Mouse (Mus musculus): Measurements from ENCODE around the gene Ppp1r13b.
A peak's percentile ranks its signal among the peaks of the same experiment; 100 is the strongest.

Gene Ppp1r13b

GRCm38 (mm10) chr12:111920046-111920445 is 12.1 kb upstream of the Ppp1r13b start:
- no peak for DNase-seq (ENCODE audit: extremely low spot score, low spot score)

GRCm38 (mm10) chr12:111916514-111917217 is 8.8 kb upstream of the Ppp1r13b start:
- DNase-seq (ENCODE audit: extremely low spot score, low spot score), result no peak

- no peak for DNase-seq (ENCODE audit: extremely low spot score, low spot score)
Observed at GRCm38 (mm10) chr12:111915781-111916180, 7.9 kb upstream of the Ppp1r13b start.

- no peak for DNase-seq (ENCODE audit: extremely low spot score, low spot score)
Observed at GRCm38 (mm10) chr12:111914031-111914430, 6.1 kb upstream of the Ppp1r13b start.

GRCm38 (mm10) chr12:111912802-111913201 is 4.9 kb upstream of the Ppp1r13b start:
- DNase-seq (ENCODE audit: extremely low spot score, low spot score), result no peak

GRCm38 (mm10) chr12:111911796-111912195 is 3.9 kb upstream of the Ppp1r13b start:
- DNase-seq (ENCODE audit: extremely low spot score, low spot score), result no peak

- no peak for DNase-seq (ENCODE audit: extremely low spot score, low spot score)
Observed at GRCm38 (mm10) chr12:111911171-111911760, 3.4 kb upstream of the Ppp1r13b start.

- no peak for DNase-seq (ENCODE audit: extremely low spot score, low spot score)
Observed at GRCm38 (mm10) chr12:111908997-111909550, 1.2 kb upstream of the Ppp1r13b start.

- DNase-seq (ENCODE audit: extremely low spot score, low spot score), result peak; percentile 57
Observed at GRCm38 (mm10) chr12:111907421-111907891, 454 bp downstream of the Ppp1r13b start.

GRCm38 (mm10) chr12:111906309-111906875 is 1.5 kb downstream of the Ppp1r13b start:
- DNase-seq (ENCODE audit: extremely low spot score, low spot score), result no peak

- DNase-seq (ENCODE audit: extremely low spot score, low spot score), result no peak
Observed at GRCm38 (mm10) chr12:111902488-111902887, 5.4 kb downstream of the Ppp1r13b start.

- no peak for DNase-seq (ENCODE audit: extremely low spot score, low spot score)
Observed at GRCm38 (mm10) chr12:111901105-111901875, 6.6 kb downstream of the Ppp1r13b start.

- no peak for DNase-seq (ENCODE audit: extremely low spot score, low spot score)
Observed at GRCm38 (mm10) chr12:111899646-111900045, 8.3 kb downstream of the Ppp1r13b start.

GRCm38 (mm10) chr12:111898686-111899085 is 9.2 kb downstream of the Ppp1r13b start:
- no peak for DNase-seq (ENCODE audit: extremely low spot score, low spot score)

- no peak for DNase-seq (ENCODE audit: extremely low spot score, low spot score)
Observed at GRCm38 (mm10) chr12:111896908-111897661, 10.8 kb downstream of the Ppp1r13b start.

GRCm38 (mm10) chr12:111894082-111894481 is 13.8 kb downstream of the Ppp1r13b start:
- no peak for DNase-seq (ENCODE audit: extremely low spot score, low spot score)

GRCm38 (mm10) chr12:111892981-111893380 is 14.9 kb downstream of the Ppp1r13b start:
- DNase-seq (ENCODE audit: extremely low spot score, low spot score), result no peak

- no peak for DNase-seq (ENCODE audit: extremely low spot score, low spot score)
Observed at GRCm38 (mm10) chr12:111891800-111892199, 16.1 kb downstream of the Ppp1r13b start.

- DNase-seq (ENCODE audit: extremely low spot score, low spot score), result no peak
Observed at GRCm38 (mm10) chr12:111889251-111889650, 18.7 kb downstream of the Ppp1r13b start.

GRCm38 (mm10) chr12:111888303-111888864 is 19.5 kb downstream of the Ppp1r13b start:
- DNase-seq (ENCODE audit: extremely low spot score, low spot score), result no peak

All from neural tube, embryonic 10.5 days (tissue).